In the genomic region with DNA sequence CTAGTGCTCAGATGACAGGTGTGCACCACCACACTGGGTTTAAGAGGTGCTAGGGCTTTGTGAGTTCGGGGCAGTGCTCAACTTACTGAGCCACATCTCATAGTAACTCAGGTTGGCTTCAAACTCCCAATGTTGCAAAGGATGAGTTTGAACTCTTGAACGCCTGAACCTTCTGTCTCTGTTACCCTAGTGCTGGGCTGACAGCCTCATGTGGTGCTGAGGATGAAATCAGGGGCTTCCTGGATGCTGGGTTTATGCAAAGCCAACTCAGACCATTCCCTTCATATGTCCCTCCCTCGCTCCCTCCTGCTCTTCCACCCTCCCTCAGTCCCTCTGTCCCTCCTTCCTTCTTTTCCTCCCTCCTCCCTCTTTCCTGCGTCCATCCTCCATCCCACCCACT, we compare ENCODE assay signal across 25 mouse cellular contexts. TPM values are rescaled to one million over a fixed set of nuclear protein-coding genes. Genes with fewer than 3 reads are reported as not detected.
DNase-seq lines count a peak whose midpoint lies in the region; ATAC-seq and TF ChIP-seq lines count a peak whose summit lies in the region.
"Had no signal": no experiment of that assay in that cellular context is flagged by ENCODE, and none has a peak within 500 bp of the region (broad histone marks: within the 10 kb centered on the region; RNA-seq: fewer than 3 reads in every experiment).

No protein-coding gene starts in this region.

- no peak for TF ChIP-seq EP300 in CH12.LX (IDR thresholded peaks at IDR 0.05; ENCODE audit: low read length)

- TF ChIP-seq POLR2A in CH12.LX (IDR thresholded peaks at IDR 0.05; ENCODE audit: low read depth, low read length) = peak; percentile 59

- no peaks in the 10 kb centered on the region for H3K9me3 ChIP-seq in forebrain, postnatal 0 days (ENCODE audit: low read length)
- H3K9me3 ChIP-seq in forebrain, embryonic 15.5 days = no peaks in the 10 kb centered on the region
- H3K9me3 ChIP-seq in midbrain, embryonic 11.5 days (ENCODE audit: control insufficient read depth, low read length) = no peaks in the 10 kb centered on the region
- no peaks in the 10 kb centered on the region for H3K9me3 ChIP-seq in midbrain, embryonic 15.5 days
- H3K9me3 ChIP-seq in midbrain, postnatal 0 days (ENCODE audit: low read length) = no peaks in the 10 kb centered on the region
- H3K9me3 ChIP-seq in midbrain, embryonic 13.5 days = no peaks in the 10 kb centered on the region
- peaks cover 19% of the 10 kb centered on the region for H3K9me3 ChIP-seq in CH12.LX (replicated peaks; ENCODE audit: low read length)
- H3K9me3 ChIP-seq: embryonic facial prominence, embryonic 13.5 days; embryonic facial prominence, embryonic 15.5 days had no signal

- H3K4me1 ChIP-seq in forebrain, postnatal 0 days (ENCODE audit: insufficient read depth) = no peaks in the 10 kb centered on the region
- peaks cover 8% of the 10 kb centered on the region; the same call in 1 of the 2 replicates for H3K4me1 ChIP-seq in forebrain, embryonic 15.5 days
- H3K4me1 ChIP-seq in midbrain, embryonic 11.5 days (ENCODE audit: control insufficient read depth, insufficient read depth, low read length) = peaks cover 4% of the 10 kb centered on the region; the same call in 1 of the 2 replicates
- peaks cover 4% of the 10 kb centered on the region; the same call in 1 of the 2 replicates for H3K4me1 ChIP-seq in midbrain, embryonic 15.5 days
- H3K4me1 ChIP-seq in midbrain, postnatal 0 days (ENCODE audit: insufficient read depth, low read length) = no peaks in the 10 kb centered on the region
- H3K4me1 ChIP-seq in midbrain, embryonic 13.5 days (replicated peaks) = peaks cover 10% of the 10 kb centered on the region
- peaks cover 22 to 34% of the 10 kb centered on the region in 2 experiments for H3K4me1 ChIP-seq in CH12.LX (ENCODE audit: control insufficient read depth in 1 of 2, insufficient read depth in 2 of 2)

- TF ChIP-seq RAD21 in CH12.LX (IDR thresholded peaks at IDR 0.05; ENCODE audit: low read depth, low read length) = no peak

- H3K27ac ChIP-seq in forebrain, postnatal 0 days (ENCODE audit: low read depth, low read length) = no peak overlapping the region
- no peak overlapping the region for H3K27ac ChIP-seq in forebrain, embryonic 15.5 days (replicated peaks)
- H3K27ac ChIP-seq in midbrain, embryonic 11.5 days (ENCODE audit: low read depth, low read length) = no peak overlapping the region
- no peak overlapping the region for H3K27ac ChIP-seq in midbrain, embryonic 15.5 days
- H3K27ac ChIP-seq in midbrain, postnatal 0 days (ENCODE audit: low read depth, low read length) = no peak overlapping the region
- H3K27ac ChIP-seq in midbrain, embryonic 13.5 days = no peak overlapping the region
- peak overlapping the region; percentile 95 for H3K27ac ChIP-seq in CH12.LX (ENCODE audit: insufficient read depth, low read depth)
- H3K27ac ChIP-seq: embryonic facial prominence, embryonic 13.5 days; embryonic facial prominence, embryonic 15.5 days; forebrain, embryonic 12.5 days had no signal

- TF ChIP-seq CTCF in forebrain, postnatal 0 days (IDR thresholded peaks at IDR 0.05; ENCODE audit: low read depth) = no peak
- no peak for TF ChIP-seq CTCF in midbrain, postnatal 0 days (IDR thresholded peaks at IDR 0.05)
- TF ChIP-seq CTCF in CH12.LX (conservative IDR thresholded peaks at IDR 0.05 in 1 of 2, IDR thresholded peaks at IDR 0.05 in 1 of 2; ENCODE audit: low read depth in 2 of 2, low read length in 2 of 2) = no peak

- 0 out of 2 replicates have a peak overlapping the region, but pooled peaks have one; percentile 63 for H3K4me2 ChIP-seq in forebrain, postnatal 0 days (ENCODE audit: low read depth)
- H3K4me2 ChIP-seq in forebrain, embryonic 15.5 days (replicated peaks) = no peak overlapping the region
- no peak overlapping the region; the same call in 1 of the 2 replicates for H3K4me2 ChIP-seq in midbrain, embryonic 11.5 days
- no peak overlapping the region for H3K4me2 ChIP-seq in midbrain, embryonic 15.5 days
- H3K4me2 ChIP-seq in midbrain, postnatal 0 days (ENCODE audit: low read depth, low read length, poor library complexity, severe bottlenecking) = peak overlapping the region; percentile 57
- no peak overlapping the region for H3K4me2 ChIP-seq in midbrain, embryonic 13.5 days (replicated peaks)
- peak overlapping the region; percentile 96; the same call in 1 of the 2 replicates for H3K4me2 ChIP-seq in CH12.LX (ENCODE audit: insufficient read depth, low read depth, poor library complexity, severe bottlenecking)

- H3K36me3 ChIP-seq in forebrain, postnatal 0 days (ENCODE audit: insufficient read depth) = no peaks in the 10 kb centered on the region
- no peaks in the 10 kb centered on the region for H3K36me3 ChIP-seq in forebrain, embryonic 15.5 days
- no peaks in the 10 kb centered on the region for H3K36me3 ChIP-seq in midbrain, embryonic 11.5 days (ENCODE audit: control insufficient read depth, insufficient read depth, low read length)
- H3K36me3 ChIP-seq in midbrain, embryonic 15.5 days (replicated peaks) = no peaks in the 10 kb centered on the region
- no peaks in the 10 kb centered on the region for H3K36me3 ChIP-seq in midbrain, postnatal 0 days (ENCODE audit: insufficient read depth, low read length)
- H3K36me3 ChIP-seq in midbrain, embryonic 13.5 days = no peaks in the 10 kb centered on the region
- H3K36me3 ChIP-seq in CH12.LX (replicated peaks in 1 of 2; ENCODE audit: control insufficient read depth in 1 of 2, insufficient read depth in 1 of 2, low read length in 1 of 2) = peaks cover 37 to 52% of the 10 kb centered on the region in 2 experiments
- H3K36me3 ChIP-seq: embryonic facial prominence, embryonic 13.5 days; embryonic facial prominence, embryonic 15.5 days; forebrain, embryonic 10.5 days; forebrain, embryonic 12.5 days had no signal

- no peak overlapping the region for H3K9ac ChIP-seq in forebrain, postnatal 0 days
- H3K9ac ChIP-seq in forebrain, embryonic 15.5 days (replicated peaks) = no peak overlapping the region
- no peak overlapping the region for H3K9ac ChIP-seq in midbrain, embryonic 11.5 days (ENCODE audit: low read length)
- no peak overlapping the region for H3K9ac ChIP-seq in midbrain, embryonic 15.5 days
- H3K9ac ChIP-seq in midbrain, postnatal 0 days (replicated peaks; ENCODE audit: low read length, poor library complexity, severe bottlenecking) = no peak overlapping the region
- no peak overlapping the region for H3K9ac ChIP-seq in midbrain, embryonic 13.5 days (replicated peaks)
- peak overlapping the region; percentile 99 for H3K9ac ChIP-seq in CH12.LX (ENCODE audit: insufficient read depth, low read depth)
- H3K9ac ChIP-seq: embryonic facial prominence, embryonic 15.5 days; forebrain, embryonic 12.5 days had no signal

- DNase-seq in forebrain, postnatal 0 days = no peak
- peak; percentile 78 for DNase-seq in midbrain, embryonic 11.5 days (ENCODE audit: low spot score, missing footprints)
- no peak for DNase-seq in midbrain, postnatal 0 days (ENCODE audit: low spot score)
- no peak for DNase-seq in CH12.LX (ENCODE audit: extremely low read depth)
- DNase-seq in heart, postnatal 10 days = no peak
- DNase-seq: adrenal gland, adult 2 months; adrenal gland, postnatal 10 days; adrenal gland, postnatal 25 days; B cell, adult 2 months; cerebellum, adult 11 months; cerebellum, adult 8-10 months had no signal

- ATAC-seq in forebrain, postnatal 0 days = no peak
- ATAC-seq in forebrain, embryonic 15.5 days (replicated peaks) = no peak
- ATAC-seq in midbrain, embryonic 11.5 days (ENCODE audit: low FRiP score) = no peak
- no peak for ATAC-seq in midbrain, embryonic 15.5 days (replicated peaks)
- ATAC-seq in midbrain, postnatal 0 days (ENCODE audit: low FRiP score) = no peak
- ATAC-seq in midbrain, embryonic 13.5 days = no peak
- ATAC-seq: CD4-positive, CD25-positive, alpha-beta regulatory T cell, adult 4 months; forebrain, embryonic 14.5 days had no signal

- intact Hi-C loops in heart, postnatal 10 days (cut with DNase I) = no loop called here

- peaks cover 53% of the 10 kb centered on the region for H3K79me2 ChIP-seq in CH12.LX (replicated peaks; ENCODE audit: control insufficient read depth, extremely low read depth, insufficient read depth, poor library complexity, severe bottlenecking)

- 68% methylated on average over 4 of the region's 4 CpGs for WGBS in forebrain, postnatal 0 days
- WGBS in forebrain, embryonic 15.5 days = 63% methylated on average over 4 of the region's 4 CpGs
- 63% methylated on average over 4 of the region's 4 CpGs for WGBS in midbrain, embryonic 11.5 days
- 75% methylated on average over 4 of the region's 4 CpGs for WGBS in midbrain, embryonic 15.5 days
- whole genome bisulfite sequencing in midbrain, postnatal 0 days = 72% methylated on average over 4 of the region's 4 CpGs
- WGBS in midbrain, embryonic 13.5 days = 71% methylated on average over 4 of the region's 4 CpGs

- in situ Hi-C loops in CH12.LX (cut with MboI; ENCODE audit: low pct_ligation_motif_present, low pct_unique_long_range_greater_than_20kb, low sequenced_read_pairs) = no loop called here

- peaks cover 18% of the 10 kb centered on the region for H3K27me3 ChIP-seq in forebrain, postnatal 0 days (ENCODE audit: insufficient read depth, low read length)
- H3K27me3 ChIP-seq in forebrain, embryonic 15.5 days = peaks cover 13% of the 10 kb centered on the region; the same call in 1 of the 2 replicates
- peaks cover 19% of the 10 kb centered on the region for H3K27me3 ChIP-seq in midbrain, embryonic 11.5 days (ENCODE audit: control insufficient read depth, insufficient read depth, low read length)
- peaks cover 15% of the 10 kb centered on the region for H3K27me3 ChIP-seq in midbrain, embryonic 15.5 days (replicated peaks)
- 0 out of 2 replicates have a peak, but pooled peaks cover 4% of the 10 kb centered on the region for H3K27me3 ChIP-seq in midbrain, postnatal 0 days (ENCODE audit: insufficient read depth, low read length)
- H3K27me3 ChIP-seq in midbrain, embryonic 13.5 days = peaks cover 44% of the 10 kb centered on the region
- H3K27me3 ChIP-seq in CH12.LX (replicated peaks) = no peaks in the 10 kb centered on the region

- dilution Hi-C loops in CH12.LX (cut with MboI; ENCODE audit: extremely low pct_ligation_motif_present, extremely low pct_unique_long_range_greater_than_20kb, low sequenced_read_pairs) = no loop called here

- no peak overlapping the region for H3K4me3 ChIP-seq in forebrain, postnatal 0 days (ENCODE audit: low read depth, low read length)
- H3K4me3 ChIP-seq in forebrain, embryonic 15.5 days = no peak overlapping the region
- no peak overlapping the region for H3K4me3 ChIP-seq in midbrain, embryonic 11.5 days (ENCODE audit: low read depth, low read length)
- no peak overlapping the region for H3K4me3 ChIP-seq in midbrain, embryonic 15.5 days
- H3K4me3 ChIP-seq in midbrain, postnatal 0 days (ENCODE audit: low read depth, low read length) = no peak overlapping the region
- no peak overlapping the region for H3K4me3 ChIP-seq in midbrain, embryonic 13.5 days (replicated peaks)
- H3K4me3 ChIP-seq in CH12.LX (replicated peaks in 1 of 3; ENCODE audit: low read depth in 2 of 3, low read length in 2 of 3, poor library complexity in 1 of 3) = peak overlapping the region; percentile 85 to 90 (median 85)
- H3K4me3 ChIP-seq: erythroblast, embryonic 14.5 days had no signal

RNA-seq across cellular contexts. Expression of a gene that starts 1.2 kb away (rescaled TPM):
- 1.3 TPM in 1 of 2 replicates, not detected in the other for total RNA-seq in forebrain, postnatal 0 days (2014; rRNA removed)
- 0.47 and 0.69 TPM in 2 replicates for polyA plus RNA-seq in forebrain, postnatal 0 days (2015; fragmentation: Nextera tagmentation; extraction: Ambion mirVana)
- polyA plus RNA-seq in forebrain, embryonic 15.5 days (2015; fragmentation: Nextera tagmentation; extraction: Ambion mirVana) = 0.28 TPM in 1 of 2 replicates, not detected in the other
- polyA plus RNA-seq in midbrain, embryonic 11.5 days (2014; fragmentation: Nextera tagmentation; extraction: Ambion mirVana) = 0.16 and 0.40 TPM in 2 replicates
- polyA plus RNA-seq in midbrain, embryonic 15.5 days (2015; fragmentation: Nextera tagmentation; extraction: Ambion mirVana) = 1.1 and 1.2 TPM in 2 replicates
- total RNA-seq in midbrain, postnatal 0 days (2014; rRNA removed) = 0.82 TPM in 1 of 2 replicates, not detected in the other
- polyA plus RNA-seq in midbrain, postnatal 0 days (2015; fragmentation: Nextera tagmentation; extraction: Ambion mirVana) = 1.2 and 1.4 TPM in 2 replicates
- polyA plus RNA-seq in midbrain, embryonic 13.5 days (2015; fragmentation: Nextera tagmentation; extraction: Ambion mirVana) = 0.44 and 0.82 TPM in 2 replicates
- total RNA-seq in CH12.LX (2012; rRNA removed) (483 and 965 TPM in 2 replicates), CH12.LX (2014; rRNA removed) (261 and 321 TPM in 2 replicates)
- 121 and 137 TPM in 2 replicates for polyA plus RNA-seq in CH12.LX (2012; ENCODE audit: insufficient read length, low read depth)
- not detected for total RNA-seq in heart, postnatal 10 days (2021)
- total RNA-seq: adrenal gland, adult 2 months; adrenal gland, postnatal 10 days; adrenal gland, postnatal 25 days; adrenal gland, postnatal 4 days; common myeloid progenitor, adult 5-6 weeks; MEL had no signal
- polyA plus RNA-seq: adrenal gland, adult 2 months; embryonic facial prominence, embryonic 11.5 days; embryonic facial prominence, embryonic 13.5 days; embryonic facial prominence, embryonic 15.5 days; erythroblast, embryonic 14.5 days; forebrain, embryonic 10.5 days; forebrain, embryonic 12.5 days had no signal

RNA-seq across cellular contexts. Expression of a gene that starts 43.2 kb away (rescaled TPM):
- 2.1 and 3.5 TPM in 2 replicates for total RNA-seq in forebrain, postnatal 0 days (2014; rRNA removed)
- 3.4 and 4.1 TPM in 2 replicates for polyA plus RNA-seq in forebrain, postnatal 0 days (2015; fragmentation: Nextera tagmentation; extraction: Ambion mirVana)
- polyA plus RNA-seq in forebrain, embryonic 15.5 days (2015; fragmentation: Nextera tagmentation; extraction: Ambion mirVana) = 10.2 and 10.3 TPM in 2 replicates
- polyA plus RNA-seq in midbrain, embryonic 11.5 days (2014; fragmentation: Nextera tagmentation; extraction: Ambion mirVana) = 8.1 and 9.0 TPM in 2 replicates
- 7.4 and 8.1 TPM in 2 replicates for polyA plus RNA-seq in midbrain, embryonic 15.5 days (2015; fragmentation: Nextera tagmentation; extraction: Ambion mirVana)
- 2.2 and 3.8 TPM in 2 replicates for total RNA-seq in midbrain, postnatal 0 days (2014; rRNA removed)
- 3.6 and 4.5 TPM in 2 replicates for polyA plus RNA-seq in midbrain, postnatal 0 days (2015; fragmentation: Nextera tagmentation; extraction: Ambion mirVana)
- 5.7 and 6.6 TPM in 2 replicates for polyA plus RNA-seq in midbrain, embryonic 13.5 days (2015; fragmentation: Nextera tagmentation; extraction: Ambion mirVana)
- total RNA-seq in CH12.LX (2012; rRNA removed) = 252 and 321 TPM in 2 replicates
- total RNA-seq in CH12.LX (2014; rRNA removed) = 106 and 123 TPM in 2 replicates
- polyA plus RNA-seq in CH12.LX (2012; ENCODE audit: insufficient read length, low read depth) = 129 and 137 TPM in 2 replicates
- under 1 TPM; 0.67 to 0.79 TPM for total RNA-seq in heart, postnatal 10 days (2021)

RNA-seq across cellular contexts. Expression of a gene that starts 45.6 kb away (rescaled TPM):
- total RNA-seq in forebrain, postnatal 0 days (2014; rRNA removed) = not detected in 2 replicates
- polyA plus RNA-seq in forebrain, postnatal 0 days (2015; fragmentation: Nextera tagmentation; extraction: Ambion mirVana) = not detected in 2 replicates
- polyA plus RNA-seq in forebrain, embryonic 15.5 days (2015; fragmentation: Nextera tagmentation; extraction: Ambion mirVana) = not detected in 2 replicates
- polyA plus RNA-seq in midbrain, embryonic 11.5 days (2014; fragmentation: Nextera tagmentation; extraction: Ambion mirVana) = 0.07 and 0.11 TPM in 2 replicates
- not detected in 2 replicates for polyA plus RNA-seq in midbrain, embryonic 15.5 days (2015; fragmentation: Nextera tagmentation; extraction: Ambion mirVana)
- not detected in 2 replicates for total RNA-seq in midbrain, postnatal 0 days (2014; rRNA removed)
- not detected in 2 replicates for polyA plus RNA-seq in midbrain, postnatal 0 days (2015; fragmentation: Nextera tagmentation; extraction: Ambion mirVana)
- polyA plus RNA-seq in midbrain, embryonic 13.5 days (2015; fragmentation: Nextera tagmentation; extraction: Ambion mirVana) = not detected in 2 replicates
- total RNA-seq in CH12.LX (2012; rRNA removed) (14.6 and 18.1 TPM in 2 replicates), CH12.LX (2014; rRNA removed) (13.6 and 15.4 TPM in 2 replicates)
- polyA plus RNA-seq in CH12.LX (2012; ENCODE audit: insufficient read length, low read depth) = 10.6 and 12.7 TPM in 2 replicates
- total RNA-seq in heart, postnatal 10 days (2021) = not detected
- total RNA-seq: adrenal gland, postnatal 25 days; MEL had no signal
- polyA plus RNA-seq: embryonic facial prominence, embryonic 13.5 days; forebrain, embryonic 14.5 days had no signal

Comparison
In these comparisons a context has a peak if more than half of its experiments do, and no peak if none do; other contexts are left out.
1. H3K4me2 ChIP-seq: peak in forebrain, postnatal 0 days (single experiment), midbrain, postnatal 0 days (single experiment) and CH12.LX (single experiment); none in forebrain, embryonic 15.5 days (single experiment), midbrain, embryonic 11.5 days (single experiment), midbrain, embryonic 15.5 days (single experiment) and midbrain, embryonic 13.5 days (single experiment).
2. H3K4me3 ChIP-seq: peak in CH12.LX (3 of 3); none in forebrain, postnatal 0 days (single experiment), forebrain, embryonic 15.5 days (single experiment), midbrain, embryonic 11.5 days (single experiment), midbrain, embryonic 15.5 days (single experiment), midbrain, postnatal 0 days (single experiment) and midbrain, embryonic 13.5 days (single experiment).
3. RNA of a gene that starts 1.2 kb away (polyA plus RNA-seq): 121 to 137 TPM in CH12.LX; 1.1 to 1.2 TPM in midbrain, embryonic 15.5 days, 1.2 to 1.4 TPM in midbrain, postnatal 0 days, 0.47 to 0.69 TPM in forebrain, postnatal 0 days, 0.44 to 0.82 TPM in midbrain, embryonic 13.5 days, 0.28 TPM in forebrain, embryonic 15.5 days and 0.16 to 0.40 TPM in midbrain, embryonic 11.5 days; every median in the first group is over 10 times any median in the second.
4. RNA of a gene that starts 43.2 kb away (polyA plus RNA-seq): 129 to 137 TPM in CH12.LX; 10.2 to 10.3 TPM in forebrain, embryonic 15.5 days, 8.1 to 9.0 TPM in midbrain, embryonic 11.5 days, 7.4 to 8.1 TPM in midbrain, embryonic 15.5 days, 5.7 to 6.6 TPM in midbrain, embryonic 13.5 days, 3.6 to 4.5 TPM in midbrain, postnatal 0 days and 3.4 to 4.1 TPM in forebrain, postnatal 0 days; every median in the first group is over 10 times any median in the second.
5. RNA of a gene that starts 45.6 kb away (polyA plus RNA-seq): 10.6 to 12.7 TPM in CH12.LX; 0.07 to 0.11 TPM in midbrain, embryonic 11.5 days, not detected in midbrain, embryonic 13.5 days, not detected in forebrain, postnatal 0 days, not detected in forebrain, embryonic 15.5 days, not detected in midbrain, embryonic 15.5 days and not detected in midbrain, postnatal 0 days; every median in the first group is over 10 times any median in the second.